Mouse (Mus musculus): ENCODE results near the gene Chic2. TPM values are rescaled to one million over a fixed set of nuclear protein-coding genes. Genes with fewer than 3 reads are reported as not detected.

Chic2 gene
- total RNA-seq, 2 experiments from 2014 or later: 29.2 to 31.2 TPM

DNA sequence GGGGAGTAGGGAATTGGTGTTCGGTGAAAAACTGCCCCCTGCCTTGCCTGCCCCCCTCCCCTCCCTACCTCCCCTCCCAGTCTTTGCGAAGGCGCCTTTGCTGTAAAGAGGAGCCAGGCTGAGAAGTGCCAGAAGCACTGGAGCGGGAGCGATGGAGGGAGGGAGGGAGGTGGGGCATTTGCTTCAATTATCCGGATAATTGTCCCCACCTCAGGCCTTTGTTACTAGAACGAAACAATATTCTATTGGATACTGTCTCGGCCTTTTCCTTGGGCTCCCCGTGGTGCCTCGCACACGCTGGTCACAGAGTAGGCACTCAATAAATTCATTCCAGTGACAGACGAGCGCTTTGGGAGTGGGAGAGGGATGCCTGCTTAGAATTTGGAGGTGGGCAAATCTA is 25.6 kb upstream of the Chic2 start:
- no peak for DNase-seq (ENCODE audit: low spot score in 2 of 2)

DNA sequence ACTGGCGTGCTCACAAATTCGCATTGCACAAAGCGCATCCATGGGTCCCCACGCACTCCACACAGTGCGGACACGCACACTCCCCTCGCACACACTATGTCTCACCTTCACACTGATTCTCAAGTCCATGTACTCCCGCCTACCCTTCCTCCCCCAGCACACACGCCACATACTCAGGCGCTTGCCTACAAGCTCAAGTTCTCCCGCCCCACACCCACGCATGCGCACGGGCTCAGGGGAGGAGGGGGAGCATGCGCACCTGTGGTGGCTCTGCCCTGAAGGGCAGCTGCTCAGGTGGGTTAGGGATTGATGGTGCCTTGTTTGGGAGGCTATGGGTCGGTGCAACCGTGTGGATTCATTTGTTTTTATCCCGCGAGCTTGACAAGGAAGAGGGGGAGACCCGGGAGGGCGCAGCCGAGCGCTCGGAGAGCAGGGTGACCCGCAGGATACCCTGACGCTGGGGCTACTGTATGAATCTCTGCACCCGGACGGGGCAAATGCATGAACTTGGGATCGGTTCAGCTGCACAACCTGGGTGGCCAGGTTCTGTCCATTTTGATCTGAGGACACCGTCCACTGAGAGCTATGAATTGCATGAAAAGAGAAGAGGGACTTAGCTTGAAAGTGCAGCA is 22.7 kb upstream of the Chic2 start:
- DNase-seq (ENCODE audit: low spot score in 2 of 2): no peak

DNA sequence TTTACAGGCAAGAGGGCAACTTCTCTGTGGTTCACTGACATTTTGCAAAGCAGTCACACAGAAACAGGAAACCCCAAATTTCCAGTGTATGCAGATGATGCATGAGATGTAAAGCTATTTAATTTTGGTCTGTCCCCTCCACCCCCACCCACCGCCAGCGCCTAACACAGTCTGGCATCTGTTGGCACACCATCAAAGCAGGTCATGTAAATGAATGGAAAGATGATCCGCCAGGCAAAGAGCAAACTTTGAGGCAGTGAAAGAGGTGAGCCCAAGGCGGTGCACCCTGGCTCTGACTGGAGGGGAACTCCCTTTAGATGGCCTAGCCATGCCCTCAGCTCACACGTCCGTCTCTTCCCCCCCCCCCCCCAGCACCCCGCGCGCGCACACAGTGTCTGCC is 22.1 kb upstream of the Chic2 start:
- no peak for DNase-seq (ENCODE audit: low spot score in 2 of 2)

DNA sequence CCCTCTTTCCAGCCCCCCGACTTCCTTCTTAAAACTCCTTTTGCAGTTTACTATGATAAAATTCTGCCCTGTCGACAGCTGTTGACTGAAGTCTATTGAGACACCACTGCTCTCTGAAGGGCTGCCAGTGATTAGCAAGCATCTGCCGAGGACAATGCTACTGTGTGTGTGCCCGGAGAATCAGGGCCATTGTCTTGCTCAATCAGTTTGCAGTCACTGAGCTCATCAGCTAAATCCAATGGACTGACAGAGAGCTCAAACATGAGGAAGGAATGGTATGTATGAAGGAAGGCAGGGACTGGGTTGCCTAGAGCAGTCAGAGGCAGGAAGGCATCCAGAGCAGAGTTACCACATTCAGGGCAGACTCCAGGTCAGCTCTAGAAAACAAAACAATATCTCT is 18.6 kb upstream of the Chic2 start:
- DNase-seq (ENCODE audit: low spot score in 2 of 2): no peak

DNA sequence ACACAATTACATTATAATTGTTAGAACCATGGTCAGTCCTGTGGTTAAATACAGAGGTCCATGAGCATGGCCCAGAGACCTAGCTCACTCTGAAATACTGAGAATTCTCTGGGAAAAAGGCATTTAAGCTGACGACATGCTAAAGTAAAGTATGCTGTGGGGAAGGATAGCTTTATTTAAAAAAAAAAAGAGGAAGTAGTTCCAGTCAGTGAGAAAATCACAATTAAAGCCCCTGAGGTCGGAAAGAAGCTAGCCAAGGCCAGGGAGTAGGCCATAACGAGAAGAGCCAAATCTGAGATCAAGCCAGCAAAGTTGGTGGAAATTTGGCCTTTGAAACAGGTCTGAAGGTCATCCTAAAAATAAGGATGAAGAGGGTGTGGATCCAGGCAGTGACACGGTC is 6.5 kb upstream of the Chic2 start:
- no peak for DNase-seq (ENCODE audit: low spot score in 2 of 2)

DNA sequence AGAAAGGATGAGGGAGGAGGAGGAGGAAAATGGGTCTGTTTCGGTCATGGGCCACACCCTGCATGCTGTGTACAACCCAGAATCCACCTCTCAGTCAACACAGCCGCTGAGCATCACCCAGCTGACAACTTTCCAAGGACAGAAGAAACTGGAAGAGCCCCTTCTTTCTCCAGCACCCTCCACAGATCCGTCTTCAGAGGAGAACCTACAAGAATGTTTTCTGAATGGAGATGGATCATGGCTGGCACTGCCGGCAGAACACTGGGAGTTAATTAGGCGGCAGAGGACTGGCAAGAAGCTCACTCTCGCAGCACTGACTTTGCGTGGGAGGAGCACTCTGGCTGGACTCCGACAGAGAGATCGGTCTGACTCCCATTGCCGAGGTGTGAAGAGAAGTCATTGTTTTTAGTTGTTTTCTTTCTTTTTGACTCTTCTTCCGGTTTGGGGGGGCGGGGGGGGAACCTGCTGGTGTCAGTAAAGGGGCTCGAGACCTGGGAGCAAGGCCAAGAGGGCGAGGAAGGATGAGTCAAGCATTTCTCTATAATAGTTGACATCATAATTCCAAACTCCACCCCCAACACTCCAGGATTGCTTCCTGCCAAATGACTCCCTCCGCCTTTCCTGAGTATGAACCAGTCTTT is 2.2 kb upstream of the Chic2 start:
- DNase-seq (ENCODE audit: low spot score in 2 of 2): peak in 1 of 2 experiments; percentile 61

DNA sequence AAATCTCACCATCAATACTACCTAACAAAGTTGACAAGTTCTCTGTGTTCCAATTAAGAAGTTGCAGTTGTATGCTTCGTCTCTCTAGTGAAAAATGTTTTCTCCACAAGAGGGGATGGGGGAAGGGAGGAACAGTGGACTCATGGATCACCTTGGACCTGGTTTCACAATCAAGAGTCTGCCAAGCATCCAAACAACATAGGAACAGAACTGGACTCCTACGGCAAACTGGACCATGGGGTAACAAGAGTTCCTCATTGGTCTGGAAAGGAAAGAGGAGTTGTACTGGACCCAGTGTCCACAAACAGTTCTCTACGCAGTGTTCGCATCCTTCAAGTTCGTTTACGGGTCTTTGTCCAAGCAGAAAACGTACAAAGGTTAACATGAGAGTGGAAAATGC is 797 bp upstream of the Chic2 start:
- no peak for DNase-seq (ENCODE audit: low spot score in 2 of 2)

DNA sequence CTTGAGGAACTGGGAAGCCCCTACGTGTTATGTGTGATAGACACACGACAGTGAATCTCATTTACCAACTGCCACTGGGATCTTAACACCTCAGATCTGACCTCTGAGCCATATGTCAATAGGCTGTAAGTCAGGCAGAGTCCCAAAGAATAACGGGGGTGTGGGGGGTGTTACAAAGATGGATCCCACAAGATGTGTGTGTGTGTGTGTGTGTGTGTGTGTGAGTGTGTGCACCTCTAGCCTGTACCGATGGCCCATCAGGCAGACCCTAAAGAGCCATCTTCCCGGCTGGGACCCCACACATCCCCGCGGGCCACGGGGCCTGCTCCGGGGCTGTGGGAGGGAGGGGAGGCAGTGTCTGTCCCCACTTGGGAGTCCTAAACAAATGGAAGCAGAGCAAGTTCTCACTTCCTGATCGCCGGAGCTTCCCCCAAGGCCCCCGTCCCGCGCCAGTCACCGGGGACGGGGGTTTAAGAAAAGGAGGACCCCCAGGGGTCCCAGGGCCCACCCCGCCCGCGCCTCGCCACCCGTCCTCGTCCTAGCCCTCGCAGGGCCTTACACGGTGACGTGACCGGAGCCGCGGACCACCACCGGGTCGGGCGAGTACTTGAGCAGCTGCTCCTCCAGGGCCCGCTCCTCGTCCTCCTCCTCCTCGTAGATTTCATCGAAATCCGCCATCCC is 813 bp downstream of the Chic2 start:
- no peak for DNase-seq (ENCODE audit: low spot score in 2 of 2)

DNA sequence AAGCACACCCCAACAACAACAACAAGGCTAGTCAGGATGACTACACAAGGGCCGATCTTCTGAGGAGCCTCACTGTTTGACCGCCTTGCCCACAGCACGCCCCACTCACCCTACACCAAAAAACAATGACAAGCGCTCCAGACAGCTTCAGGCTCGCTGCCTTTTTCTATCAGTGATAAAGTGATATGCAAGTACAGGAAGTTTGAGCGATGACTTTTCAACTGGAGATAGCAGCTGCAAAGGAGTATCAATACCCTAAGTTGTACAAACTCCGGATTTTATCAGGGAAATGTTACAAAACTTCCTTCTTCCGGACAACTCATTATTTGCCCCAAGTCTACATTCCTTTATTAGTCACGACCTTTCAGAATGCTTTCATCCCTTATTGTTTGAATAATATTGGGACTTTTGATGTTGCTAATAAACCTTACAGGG is 1.5 kb downstream of the Chic2 start:
- no peak for DNase-seq (ENCODE audit: low spot score in 2 of 2)

DNA sequence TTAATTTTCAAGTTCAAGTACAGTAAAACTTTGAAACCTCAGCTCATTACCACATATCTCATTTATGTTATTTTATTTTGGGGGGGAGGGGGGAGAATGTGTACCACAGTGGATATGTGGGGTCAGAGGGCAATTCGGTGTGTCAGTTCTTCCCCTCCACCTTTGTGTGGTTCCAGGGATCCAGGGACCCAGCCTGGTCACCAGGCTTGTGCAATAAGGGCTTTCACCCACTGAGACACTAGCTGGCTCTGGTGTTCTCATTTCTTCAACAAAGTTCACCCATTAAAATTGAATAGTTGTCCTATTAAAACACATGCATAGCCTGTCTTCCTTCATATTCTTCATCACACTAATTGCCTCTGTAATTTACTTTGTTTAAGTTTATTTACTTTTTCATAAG is 5.3 kb downstream of the Chic2 start:
- DNase-seq (ENCODE audit: low spot score in 2 of 2): no peak

DNA sequence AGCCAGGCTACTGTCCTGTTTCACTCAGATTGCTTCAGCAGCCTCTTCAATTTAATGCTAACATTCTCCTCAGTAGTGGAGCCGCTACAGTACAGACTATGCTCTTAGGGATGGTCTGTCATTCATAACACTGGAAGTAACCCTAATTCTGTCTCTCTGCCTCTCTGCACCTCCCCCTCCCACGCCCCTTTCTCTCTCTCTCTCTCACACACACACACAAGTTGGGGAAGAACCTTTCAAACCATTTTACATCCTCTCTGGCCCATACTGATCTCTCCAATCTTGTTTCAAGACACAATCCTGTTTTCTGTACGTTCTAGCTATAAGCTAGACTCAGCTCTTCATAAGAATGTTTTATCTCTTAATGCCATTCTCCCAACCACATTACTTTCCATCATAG is 9.1 kb downstream of the Chic2 start:
- DNase-seq (ENCODE audit: low spot score in 2 of 2): no peak

DNA sequence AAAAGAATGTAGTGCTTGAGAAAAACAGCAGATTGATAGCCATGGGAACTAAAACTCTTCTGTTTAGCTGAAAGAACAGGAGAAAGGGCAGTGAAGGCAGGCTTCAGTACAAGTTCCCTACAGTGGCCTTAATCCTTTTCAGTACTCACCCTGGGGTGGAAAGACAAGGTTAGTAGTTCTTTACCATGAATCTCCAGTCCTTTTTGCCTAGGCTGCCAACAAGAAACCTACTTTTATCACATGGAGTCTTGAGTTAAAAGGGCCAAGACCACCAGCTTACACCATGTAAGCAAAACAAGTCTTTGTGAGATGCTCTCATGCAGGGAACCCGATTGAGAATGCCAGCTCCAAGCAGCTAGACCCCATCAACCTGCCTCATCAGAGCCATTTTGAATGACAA is 29.8 kb downstream of the Chic2 start:
- no peak for DNase-seq (ENCODE audit: low spot score in 2 of 2)

DNA sequence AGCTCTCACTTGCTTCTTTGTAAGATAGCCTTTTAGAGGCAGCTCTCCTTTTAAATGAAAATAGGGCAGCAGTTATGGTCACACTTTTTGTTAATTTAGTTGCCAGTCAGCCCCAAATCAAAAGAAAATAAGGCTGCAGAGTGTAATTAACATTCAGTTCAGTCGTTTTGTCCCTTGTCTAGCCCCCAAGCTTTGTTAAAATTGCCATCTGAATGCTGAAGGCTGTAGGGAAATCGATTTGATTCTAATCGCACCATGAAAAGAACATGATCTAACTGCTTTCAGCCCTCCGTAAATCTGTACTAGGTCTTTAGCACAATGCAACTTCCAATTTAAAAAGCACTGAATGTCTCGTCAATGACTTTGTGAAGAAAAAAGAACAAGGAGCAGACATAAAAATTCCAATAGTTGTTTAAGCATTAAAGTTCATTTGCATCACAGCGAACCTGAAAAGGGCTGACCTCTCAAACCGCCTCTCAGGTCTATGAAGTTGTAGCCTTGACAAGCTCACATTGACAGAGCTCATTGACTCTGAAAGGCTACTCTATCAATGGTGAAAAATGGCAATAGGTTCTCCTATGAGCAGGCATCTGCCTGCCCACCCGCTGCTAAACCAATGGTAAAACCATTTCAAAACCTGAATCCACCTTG is 31.7 kb downstream of the Chic2 start:
- DNase-seq (ENCODE audit: low spot score in 2 of 2): no peak

DNA sequence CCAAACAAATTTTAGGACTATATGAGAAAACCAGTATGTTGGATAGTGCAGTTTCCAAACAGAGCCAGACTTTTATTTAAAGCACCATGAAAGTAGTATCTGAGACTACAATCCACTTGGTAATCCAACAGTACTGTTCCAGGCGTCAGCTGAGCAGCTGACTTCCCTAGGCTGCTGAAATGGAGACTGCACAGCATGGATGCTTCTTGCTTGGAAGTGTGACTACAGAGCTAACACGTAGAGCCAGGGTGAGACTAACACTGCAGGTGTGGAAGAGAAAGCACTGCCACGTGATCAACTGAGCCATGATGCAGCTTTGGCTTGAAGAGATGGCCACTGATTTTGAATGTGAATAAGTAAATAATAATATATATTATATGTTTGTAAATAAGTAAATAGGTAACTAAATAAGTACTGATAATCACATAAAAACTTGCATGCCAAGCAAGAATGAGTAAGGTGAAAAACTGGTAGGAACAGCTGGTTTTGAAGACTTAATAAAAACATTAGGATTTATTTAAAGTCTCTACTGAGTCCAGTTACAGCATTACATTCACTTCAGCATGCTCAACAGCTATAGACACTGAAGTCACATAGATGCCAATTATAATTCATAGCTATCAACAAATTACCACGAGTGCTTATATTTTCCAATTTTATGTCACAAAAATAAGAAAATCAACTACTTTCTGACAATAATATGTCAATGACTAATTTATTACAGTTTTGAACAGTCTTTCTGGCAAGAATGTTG is 32.4 kb downstream of the Chic2 start:
- DNase-seq (ENCODE audit: low spot score in 2 of 2): no peak

DNA sequence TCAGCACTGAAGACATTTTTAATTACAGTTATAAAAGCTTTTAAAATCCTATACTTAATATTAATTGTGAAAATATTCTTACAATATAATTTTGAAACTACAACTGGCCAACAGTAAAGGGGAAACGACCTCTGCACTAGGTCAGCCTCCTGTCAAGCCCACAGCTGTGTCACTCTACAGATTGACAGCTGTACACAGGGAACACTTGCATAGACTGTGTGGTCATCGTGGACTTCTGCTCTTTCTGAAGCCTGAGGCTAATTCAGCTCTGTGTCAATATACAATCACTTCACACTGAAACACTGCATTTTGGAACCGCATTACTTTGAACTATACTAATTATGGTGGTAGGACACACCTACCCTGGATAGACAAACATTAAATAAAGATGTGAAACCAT is 39.8 kb downstream of the Chic2 start:
- no peak for DNase-seq (ENCODE audit: low spot score in 2 of 2)

DNA sequence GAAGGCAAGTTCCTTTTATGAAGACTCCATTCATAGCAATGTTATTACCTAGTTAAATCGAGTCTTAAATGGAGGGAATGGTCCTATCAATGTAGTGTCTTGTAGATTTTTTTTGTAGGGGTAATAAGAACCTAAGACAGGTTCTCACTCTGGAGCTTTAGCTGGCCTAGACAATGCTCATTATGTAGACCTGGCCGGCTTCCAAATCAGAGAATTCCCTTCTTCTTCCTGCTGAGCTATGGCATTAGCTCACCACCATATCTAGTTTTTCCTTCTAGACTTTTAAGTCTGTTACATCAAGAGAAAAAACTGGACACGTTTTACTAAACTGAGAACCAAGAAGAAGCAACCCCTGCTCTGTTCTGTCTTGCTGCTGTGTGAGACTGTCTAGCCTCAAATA is 42.5 kb downstream of the Chic2 start:
- no peak for DNase-seq (ENCODE audit: low spot score in 2 of 2)

DNA sequence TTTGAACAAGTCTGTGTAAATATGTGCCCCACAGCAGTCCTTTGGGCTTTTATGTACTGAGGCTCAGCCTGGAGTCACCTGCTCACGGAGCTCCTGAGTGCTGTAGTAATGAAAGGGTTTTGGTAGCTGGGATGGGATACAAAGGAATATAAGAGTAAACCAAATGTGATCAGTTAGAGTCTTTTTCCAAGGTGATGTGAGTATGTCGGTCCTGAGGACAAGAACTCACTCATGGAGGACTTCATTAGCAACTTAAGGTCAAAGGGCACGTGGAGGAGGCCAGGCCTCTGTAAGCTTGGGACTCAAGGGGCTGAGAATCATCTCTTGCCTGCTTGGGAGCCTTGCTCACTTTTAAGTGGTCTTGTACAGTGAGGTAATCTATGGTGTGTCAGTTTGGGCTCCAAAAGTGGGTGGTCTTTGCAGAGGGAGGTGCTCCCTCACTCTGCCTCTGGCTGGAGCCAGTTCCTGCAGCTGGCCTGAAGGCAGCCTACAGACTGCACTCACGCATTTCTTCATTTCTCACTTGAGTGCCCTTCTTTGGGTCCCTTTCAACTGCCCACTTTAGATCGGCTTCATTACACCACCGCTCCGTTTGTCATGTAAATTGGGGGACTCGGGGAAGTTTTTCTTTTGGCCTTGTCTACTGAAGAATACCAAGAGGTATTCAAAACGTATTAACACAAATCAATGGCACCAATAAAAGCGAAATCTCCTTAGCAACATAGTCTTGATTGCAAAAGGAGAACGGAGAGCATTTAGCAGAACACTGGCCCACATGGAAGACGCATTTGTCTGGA is 45.7 kb downstream of the Chic2 start:
- no peak for DNase-seq (ENCODE audit: low spot score in 2 of 2)

DNA sequence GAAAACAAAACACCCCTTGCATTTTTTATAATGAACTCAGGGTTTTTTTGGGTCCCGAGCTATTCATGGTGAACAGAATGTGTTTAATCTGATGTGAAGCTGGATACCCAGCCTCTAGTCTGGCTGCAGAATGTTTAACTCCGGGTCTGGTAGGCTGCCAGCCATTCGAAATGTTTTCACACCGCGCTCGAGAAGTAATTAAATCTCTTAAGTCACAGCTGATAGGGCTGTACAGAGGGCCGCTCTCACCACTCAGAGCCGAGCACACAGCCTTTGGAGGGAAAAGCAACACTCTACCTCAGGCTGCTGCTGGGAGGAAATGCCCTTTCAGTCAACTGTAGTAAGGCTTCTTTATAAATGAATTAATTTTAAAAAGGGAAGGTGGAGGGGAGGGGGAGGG is 49.6 kb downstream of the Chic2 start:
- no peak for DNase-seq (ENCODE audit: low spot score in 2 of 2)

DNA sequence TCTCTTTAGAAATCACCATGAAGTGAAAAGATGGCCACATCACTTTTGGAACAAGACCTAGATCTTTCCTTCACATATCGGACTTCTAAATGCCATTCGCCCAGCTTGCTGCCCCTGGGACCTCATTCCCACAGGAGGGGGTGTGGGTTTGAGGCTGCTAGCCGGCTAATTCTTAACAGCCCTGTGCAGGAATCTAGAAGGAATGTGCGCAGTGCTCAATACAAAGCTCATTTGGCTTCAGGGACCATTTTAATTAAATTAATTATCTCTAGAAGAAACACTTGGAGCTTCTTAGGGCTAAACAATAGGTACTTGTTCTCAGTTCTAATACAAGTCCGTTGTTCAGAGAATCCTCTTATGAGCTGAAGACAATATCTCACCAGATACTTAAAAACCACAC is 60.5 kb downstream of the Chic2 start:
- no peak for DNase-seq (ENCODE audit: low spot score in 2 of 2)

DNA sequence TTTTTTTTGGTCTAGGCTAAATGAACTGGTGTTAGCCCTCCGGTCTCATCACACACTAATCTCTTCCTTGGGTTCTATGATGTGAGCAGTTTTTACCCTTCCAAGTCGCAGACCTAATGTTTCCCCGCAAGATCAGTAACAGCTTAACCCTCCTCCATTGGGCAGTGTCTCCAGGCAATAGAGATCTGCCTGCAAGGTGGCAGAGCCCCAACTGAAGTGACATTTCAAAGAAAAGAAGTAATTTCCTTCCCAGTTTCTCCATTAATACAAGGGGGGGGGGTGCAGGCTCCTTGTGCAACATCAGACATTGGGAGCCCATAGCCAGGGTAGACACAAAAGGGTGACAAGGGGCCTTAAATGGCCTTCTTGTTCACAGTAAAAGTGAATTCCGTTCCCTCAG is 64.0 kb downstream of the Chic2 start:
- DNase-seq (ENCODE audit: low spot score in 2 of 2): no peak

DNA sequence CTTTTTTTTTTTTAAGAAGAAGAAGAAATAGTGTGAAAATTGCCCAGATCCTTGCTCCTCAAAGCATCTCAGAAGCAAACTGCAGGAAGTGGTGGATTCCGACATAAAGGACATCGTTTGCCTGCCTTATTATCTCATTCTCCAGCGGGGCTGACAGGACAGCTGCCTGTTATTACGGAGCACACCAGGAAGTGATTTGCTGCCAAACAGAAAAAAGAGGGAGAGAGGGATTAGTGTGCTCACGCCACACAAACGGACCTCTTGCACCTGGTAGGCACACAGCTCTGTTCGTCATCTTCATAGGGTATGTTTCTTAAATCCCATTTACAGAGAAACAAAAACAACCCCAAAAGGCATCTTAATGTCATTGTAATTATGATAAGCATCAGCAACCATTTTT is 64.4 kb downstream of the Chic2 start:
- no peak for DNase-seq (ENCODE audit: low spot score in 2 of 2)

All from gastrocnemius, postnatal 4 days (tissue).